Mouse (Mus musculus): ENCODE results near the gene Srpk2.
"Not testable (repeated sequence)": the region's sequence is repeated elsewhere in the genome, so short reads cannot be mapped to it uniquely, and the experiment has no call there.

Gene Srpk2

DNA sequence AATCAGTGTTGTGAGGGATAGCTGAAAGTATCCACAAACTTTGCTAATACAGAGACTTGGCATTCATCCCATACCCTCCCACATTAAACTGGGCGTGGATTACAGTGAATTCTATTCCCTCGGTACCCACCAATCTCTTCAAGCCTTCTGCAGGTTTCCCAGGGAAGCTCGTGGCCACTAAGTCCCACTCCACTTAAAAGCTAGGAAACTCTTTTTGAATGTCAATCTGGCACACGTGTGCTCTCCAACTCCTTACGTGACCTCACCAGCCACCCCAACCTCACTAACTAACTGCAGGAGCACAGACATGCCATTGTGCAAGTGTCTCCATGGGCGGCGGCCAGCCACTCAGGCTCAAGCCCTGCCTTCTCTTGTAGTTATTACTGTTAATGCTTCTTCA lies 12.3 kb downstream of the Srpk2 start:
- DNase-seq, result no peak

DNA sequence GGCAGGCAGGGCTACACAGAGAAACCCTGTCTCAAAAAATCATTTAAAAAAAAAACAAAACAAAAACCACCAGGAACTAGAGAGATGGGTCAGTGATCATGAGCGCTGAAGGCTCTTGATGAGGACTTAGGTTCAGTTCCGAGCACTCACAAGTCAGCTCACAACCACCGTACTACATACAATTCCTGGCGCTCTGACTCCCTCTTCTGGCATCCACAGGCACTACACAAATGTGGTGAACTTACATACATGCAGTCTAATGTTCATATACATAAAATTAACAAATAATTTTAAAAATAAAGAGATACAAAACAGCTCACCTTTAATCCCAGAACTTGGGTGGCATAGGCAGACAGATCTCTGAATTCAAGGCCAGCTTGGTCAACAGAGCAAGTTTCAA lies 13.5 kb downstream of the Srpk2 start:
- no peak for DNase-seq

DNA sequence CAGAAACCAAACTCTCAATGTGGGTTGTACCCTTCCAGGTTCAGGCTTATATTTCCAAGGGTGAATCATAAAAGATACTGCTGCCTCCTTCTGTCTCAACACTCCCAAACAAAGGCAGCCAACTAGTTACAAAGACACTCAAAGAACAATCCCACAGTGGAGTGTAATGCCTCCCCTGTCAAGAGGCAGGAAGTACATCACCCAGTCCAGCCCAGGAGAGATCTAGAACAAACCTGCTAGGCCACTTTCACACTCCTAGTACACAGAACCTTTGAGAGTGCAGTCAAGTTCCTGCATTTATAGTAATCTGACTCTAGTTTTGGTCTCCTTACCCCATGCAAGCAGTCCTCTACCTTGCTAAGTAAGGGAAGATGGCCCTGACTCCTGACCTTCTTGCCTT lies 18.5 kb downstream of the Srpk2 start:
- DNase-seq, result no peak

DNA sequence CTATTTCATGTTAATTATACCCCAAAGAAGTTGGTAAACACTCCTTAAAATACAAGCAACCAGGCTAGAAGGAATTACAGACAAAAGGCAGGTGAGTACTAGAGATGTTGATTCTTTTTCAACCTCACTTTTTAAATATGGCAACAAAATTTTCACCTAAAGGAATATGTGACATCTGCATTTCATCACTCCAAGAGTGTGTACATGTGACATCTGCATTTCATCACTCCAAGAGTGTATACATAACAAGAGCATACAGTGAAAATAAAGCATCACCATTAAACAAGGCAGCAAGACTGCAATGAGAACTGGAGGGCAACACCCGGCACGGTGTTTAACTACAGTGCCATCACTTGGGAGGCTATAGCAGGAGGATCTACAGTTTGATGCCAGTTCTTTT lies 23.2 kb downstream of the Srpk2 start:
- DNase-seq, result no peak

DNA sequence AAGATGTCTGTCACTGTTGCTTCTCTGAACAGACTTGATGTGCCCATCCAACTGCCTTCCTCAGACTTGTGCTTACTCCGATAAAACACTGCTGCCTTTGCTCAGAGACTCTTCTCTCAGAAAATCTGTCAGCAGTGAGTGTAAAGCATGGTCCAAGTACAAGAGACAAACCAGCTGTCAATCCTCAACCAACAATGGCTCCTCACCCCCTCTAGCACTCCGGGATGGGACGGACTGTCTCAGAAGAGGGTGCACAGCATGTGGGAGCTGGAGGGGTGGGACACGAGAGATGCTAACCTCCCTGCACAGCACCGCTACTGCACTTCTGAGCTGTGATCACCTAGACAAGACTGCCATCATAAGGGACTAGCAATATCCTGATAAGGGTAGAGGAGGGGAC lies 26.4 kb downstream of the Srpk2 start:
- DNase-seq, result no peak

DNA sequence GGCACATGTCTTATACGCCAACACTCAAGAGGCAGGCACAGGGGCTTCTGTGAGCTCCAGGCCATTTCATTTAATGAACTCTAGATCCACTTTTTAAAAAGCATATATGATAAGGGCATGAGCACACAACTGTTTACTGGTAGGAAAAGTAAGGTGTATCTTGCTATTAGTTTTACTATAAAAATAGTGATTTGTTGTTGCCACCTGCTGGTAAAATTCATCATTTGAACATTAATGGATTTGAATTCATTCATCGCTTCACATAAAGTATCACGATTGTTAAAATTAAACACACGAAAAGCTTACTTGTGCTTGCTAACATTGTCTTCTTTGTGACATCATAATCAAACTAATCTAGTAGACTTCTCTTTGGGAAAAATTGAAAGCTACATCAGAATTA lies 27.8 kb downstream of the Srpk2 start:
- no peak for DNase-seq

DNA sequence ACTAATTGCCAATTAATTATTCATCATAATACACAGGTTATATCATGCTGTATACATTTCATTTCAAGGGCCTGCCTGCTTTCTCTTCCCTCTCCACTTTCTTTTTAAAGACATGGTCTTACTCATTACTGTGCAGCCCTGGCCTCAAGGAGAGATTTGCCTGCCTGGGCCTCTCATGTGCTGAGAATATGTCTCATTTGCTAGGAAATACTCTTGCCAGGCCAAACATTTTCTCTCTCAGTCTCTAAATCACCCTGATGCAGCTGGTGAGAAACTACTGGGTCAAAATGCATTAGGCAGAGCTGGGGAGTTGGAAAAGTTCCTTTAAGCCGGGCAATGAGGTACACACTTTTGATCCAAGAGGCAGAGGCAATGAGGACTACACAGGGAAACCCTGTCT lies 29.4 kb downstream of the Srpk2 start:
- no peak for DNase-seq

DNA sequence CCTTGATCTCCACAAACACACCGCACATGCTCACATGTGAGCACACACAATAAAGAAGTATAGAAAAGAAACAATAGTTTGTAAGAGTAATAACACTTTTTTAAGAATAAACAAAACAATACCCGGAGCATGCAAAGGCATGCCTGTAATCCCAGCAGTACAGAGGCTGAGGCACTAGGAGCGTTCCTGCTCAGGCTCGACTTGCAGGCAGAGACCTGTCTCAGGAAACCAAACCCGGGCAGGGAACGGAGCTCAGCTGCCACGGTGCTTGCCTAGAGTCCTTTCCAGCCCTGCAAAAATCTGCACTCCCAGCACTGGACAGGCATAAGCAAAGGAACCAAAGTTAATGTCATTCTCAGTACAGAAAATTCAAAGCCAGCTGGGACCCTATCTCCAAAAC lies 32.1 kb downstream of the Srpk2 start:
- DNase-seq, result no peak

DNA sequence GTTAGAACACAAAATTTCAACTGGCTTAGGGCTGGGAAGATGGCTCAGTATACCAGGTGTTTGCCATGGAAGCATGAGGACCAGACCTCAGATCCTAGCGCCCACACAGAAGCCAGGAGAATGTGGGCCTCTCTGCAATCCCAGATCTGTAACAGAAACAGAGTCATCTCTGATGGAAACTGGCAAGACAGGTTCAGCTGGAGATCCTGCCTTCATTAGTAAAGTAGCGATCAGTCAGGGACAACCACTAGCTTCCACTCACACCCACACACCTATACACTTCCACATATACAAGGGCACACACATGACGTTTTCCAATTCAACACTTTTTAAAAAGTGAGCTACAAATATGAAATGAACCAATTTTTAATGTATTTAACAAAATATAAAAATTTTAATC lies 32.6 kb downstream of the Srpk2 start:
- no peak for DNase-seq

DNA sequence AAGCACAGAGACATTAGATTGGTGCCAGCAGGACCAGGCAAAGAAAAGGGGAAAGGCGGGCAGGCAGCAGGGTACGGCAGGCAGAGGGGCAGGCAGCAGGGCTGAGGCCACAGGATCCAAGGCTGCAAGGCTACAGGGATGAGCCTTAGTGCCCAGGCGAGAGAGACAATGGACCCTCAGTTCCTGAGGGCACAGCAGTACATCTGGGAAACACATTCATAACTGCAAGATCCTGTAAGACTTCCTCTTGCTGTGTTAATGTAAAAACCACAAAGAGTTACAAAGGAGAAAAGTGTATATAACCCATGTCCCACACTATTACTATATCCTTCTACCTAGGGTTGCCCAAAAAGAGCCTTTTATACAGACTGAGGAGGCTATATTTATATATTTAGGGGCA lies 33.9 kb downstream of the Srpk2 start:
- no peak for DNase-seq

DNA sequence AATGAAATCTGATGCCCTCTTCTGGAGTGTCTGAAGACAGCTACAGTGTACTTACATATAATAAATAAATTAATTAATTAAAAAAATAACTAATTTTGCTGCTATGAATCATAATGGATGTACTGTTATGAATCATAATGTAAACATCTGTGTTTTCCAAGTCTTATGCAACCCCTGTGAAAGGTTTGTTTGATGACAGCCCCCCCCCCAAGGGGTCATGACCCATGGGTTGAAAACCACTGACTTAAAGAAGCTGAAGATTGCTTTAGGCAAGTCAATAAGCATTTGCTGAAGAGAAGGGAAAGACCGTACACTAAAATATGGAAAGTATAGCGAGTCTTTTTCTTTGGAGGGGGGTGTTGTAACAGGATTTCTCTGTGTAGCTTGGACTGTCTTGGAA lies 35.2 kb downstream of the Srpk2 start:
- no peak for DNase-seq

DNA sequence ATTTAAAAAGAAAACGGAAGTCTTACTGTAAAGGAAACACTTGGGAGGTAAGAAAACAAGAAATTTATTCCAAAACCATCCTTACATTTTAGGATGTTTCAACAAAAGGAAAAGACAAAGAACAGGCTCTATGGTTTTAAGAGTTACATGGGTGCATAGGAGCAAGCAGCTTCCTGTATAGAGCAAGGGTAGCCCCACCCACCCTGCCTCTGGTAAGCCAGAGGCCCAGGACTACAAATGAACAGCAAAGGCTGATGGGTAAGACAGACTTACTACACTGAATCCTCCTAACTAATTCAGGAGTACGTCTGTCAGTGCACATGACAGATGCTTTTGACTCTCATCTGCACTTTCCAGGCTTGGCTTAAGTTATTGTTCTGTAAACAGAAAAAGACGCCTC lies 38.7 kb downstream of the Srpk2 start:
- no peak for DNase-seq

DNA sequence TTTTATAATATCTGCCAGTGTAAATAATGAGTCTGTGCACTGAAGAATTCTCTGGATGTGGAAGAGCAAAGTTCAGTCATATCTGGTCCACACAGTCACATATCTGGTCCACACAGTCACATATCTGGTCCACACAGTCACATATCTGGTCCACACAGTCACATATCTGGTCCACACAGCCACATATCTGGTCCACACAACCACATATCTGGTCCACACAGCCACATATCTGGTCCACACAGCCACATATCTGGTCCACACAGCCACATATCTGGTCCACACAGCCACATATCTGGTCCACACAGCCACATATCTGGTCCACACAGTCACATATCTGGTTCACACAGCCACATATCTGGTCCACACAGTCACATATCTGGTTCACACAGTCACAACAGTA lies 45.2 kb downstream of the Srpk2 start:
- DNase-seq, result not testable (repeated sequence)

DNA sequence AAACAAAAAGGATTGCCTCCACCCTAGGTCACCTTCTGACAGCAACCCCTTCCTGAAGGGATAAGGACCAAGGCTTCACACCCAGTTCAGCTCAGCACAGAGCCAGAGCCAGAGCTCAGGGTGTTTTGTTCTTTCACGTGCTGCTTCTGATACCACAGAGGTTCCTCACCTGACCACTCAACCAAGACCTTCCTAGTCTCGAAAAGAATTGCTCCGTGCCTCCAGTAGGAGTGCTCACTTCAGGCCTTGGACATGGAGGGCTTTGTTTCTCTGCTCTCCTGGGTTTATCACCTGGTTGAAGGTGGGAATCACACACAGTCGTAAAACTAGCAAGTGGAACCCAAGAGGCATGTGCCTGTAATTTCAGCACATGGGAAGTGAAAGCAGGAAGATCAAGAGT lies 46.4 kb downstream of the Srpk2 start:
- DNase-seq, result no peak

DNA sequence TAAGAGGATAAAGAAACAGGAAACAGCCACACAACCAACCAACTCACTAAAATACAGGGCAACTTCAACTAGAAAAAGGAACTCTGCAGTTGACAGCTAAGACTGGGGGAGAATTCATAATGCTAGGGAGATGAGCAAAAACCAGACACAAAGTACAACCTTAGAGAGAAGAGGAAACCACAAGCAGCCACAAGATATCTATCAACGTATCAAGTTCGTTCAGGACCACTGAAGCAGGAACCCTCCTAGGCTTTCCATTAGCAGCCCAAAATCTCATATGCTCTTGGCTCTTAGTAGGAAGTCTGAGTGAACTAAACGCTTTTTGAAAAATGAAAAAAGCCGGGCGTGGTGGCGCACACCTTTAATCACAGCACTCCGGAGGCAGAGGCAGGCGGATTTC lies 47.1 kb downstream of the Srpk2 start:
- no peak for DNase-seq

DNA sequence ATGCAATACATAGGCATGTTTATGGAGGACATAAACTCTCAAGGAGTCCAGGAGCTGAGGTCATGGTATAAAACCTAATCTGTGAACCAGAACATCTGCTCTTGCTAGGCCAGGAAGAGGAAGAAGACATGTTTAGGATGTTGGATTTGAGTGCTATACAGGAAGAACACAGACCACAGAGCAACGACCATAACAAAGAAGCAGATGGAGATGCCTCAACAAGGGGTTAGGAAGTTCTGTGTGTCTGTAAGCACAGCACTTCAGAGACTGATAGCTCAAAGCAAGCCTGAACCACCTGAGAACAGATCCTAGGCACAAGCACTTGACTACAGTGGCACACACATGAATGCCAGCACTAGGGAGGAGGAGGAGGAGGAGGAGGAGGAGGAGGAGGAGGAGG lies 52.9 kb downstream of the Srpk2 start:
- no peak for DNase-seq

DNA sequence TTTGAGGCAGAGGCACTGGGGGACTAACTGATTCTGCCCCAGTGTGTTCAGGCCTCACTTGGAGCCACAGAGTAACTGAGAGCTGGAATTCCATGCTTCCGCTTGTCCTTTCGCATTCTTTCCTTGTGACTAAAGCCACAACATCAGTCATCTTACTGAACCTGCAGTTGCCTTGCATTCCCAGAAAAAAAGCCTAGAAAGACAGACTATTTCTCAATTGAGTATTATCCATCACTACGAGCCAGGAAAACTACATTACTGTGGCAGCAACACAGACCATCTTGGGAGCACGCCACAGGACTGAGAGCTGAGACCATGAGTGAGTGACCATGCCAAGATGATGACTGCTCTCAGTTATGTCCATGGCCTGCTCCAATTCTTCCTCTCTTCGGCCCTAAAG lies 57.2 kb downstream of the Srpk2 start:
- no peak for DNase-seq

DNA sequence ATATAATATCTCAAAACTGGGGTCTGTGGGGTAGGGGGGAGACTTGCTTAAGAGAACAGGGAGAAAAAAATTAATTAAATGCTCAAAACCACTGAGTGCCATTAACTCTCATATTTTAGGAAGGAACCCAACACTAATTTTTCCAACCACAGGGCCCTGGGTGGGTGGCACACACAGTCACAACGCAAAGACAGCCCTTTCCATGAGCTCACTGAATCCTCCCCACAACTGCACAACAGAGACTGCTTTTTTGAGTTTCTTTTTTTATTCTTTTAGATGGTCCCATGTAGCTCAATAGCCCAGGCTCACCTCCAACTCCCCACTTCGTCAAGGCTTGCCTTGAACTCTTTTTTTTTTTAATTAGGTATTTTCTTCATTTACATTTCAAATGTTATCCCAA lies 58.2 kb downstream of the Srpk2 start:
- DNase-seq, result no peak

DNA sequence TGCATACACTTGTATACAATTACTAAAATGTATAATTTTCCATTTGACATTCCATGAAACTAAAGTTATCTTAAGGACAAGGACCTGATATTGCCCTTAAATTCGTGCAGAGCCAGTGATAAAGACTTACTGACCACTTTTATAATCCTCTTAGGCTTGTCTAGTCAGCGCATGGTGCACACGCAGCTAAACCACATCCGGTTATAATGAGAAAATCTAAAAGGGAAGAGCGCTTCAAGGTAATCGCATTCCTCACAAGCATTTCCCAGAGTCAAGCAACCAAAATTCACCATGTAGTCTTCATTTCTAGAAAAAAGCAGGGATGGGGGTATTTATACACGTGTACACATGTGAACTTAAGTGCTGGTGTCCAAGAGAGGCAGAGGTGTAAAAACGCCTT lies 63.8 kb downstream of the Srpk2 start:
- DNase-seq, result no peak

DNA sequence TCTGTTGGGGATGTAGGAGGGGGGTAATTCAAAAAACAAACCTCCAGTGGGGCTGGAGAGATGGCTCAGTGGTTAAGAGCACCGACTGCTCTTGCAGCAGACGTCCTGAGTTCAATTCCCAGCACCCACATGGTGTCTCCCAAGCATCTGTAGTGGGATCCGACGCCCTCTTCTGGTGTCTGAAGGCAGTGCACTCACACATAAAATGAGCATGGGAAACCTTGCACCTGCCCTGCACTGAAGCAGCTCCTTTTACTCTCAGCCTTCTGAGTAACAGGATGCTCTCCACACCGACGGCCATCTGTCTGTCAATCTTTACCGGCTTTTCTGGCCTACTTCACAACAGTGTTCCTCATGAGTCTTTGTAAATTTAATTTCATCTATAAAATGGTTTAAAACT lies 65.8 kb downstream of the Srpk2 start:
- no peak for DNase-seq

DNA sequence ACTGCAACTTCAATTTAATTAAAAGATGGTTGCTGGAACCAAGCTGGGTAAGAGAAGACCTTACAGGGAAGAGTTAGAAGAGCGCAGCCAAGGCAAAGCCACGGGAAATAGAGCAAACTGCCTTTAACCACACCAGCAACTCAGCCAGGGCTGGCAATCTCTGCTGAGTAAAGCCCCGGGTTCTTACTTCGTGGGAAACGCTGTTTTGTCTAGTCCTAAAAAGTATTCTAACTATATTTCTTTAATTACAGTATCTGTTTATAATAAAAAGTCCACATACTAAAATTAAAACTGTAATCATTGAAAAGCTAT lies 67.4 kb downstream of the Srpk2 start:
- DNase-seq, result peak in 1 of 2 experiments; percentile 71

DNA sequence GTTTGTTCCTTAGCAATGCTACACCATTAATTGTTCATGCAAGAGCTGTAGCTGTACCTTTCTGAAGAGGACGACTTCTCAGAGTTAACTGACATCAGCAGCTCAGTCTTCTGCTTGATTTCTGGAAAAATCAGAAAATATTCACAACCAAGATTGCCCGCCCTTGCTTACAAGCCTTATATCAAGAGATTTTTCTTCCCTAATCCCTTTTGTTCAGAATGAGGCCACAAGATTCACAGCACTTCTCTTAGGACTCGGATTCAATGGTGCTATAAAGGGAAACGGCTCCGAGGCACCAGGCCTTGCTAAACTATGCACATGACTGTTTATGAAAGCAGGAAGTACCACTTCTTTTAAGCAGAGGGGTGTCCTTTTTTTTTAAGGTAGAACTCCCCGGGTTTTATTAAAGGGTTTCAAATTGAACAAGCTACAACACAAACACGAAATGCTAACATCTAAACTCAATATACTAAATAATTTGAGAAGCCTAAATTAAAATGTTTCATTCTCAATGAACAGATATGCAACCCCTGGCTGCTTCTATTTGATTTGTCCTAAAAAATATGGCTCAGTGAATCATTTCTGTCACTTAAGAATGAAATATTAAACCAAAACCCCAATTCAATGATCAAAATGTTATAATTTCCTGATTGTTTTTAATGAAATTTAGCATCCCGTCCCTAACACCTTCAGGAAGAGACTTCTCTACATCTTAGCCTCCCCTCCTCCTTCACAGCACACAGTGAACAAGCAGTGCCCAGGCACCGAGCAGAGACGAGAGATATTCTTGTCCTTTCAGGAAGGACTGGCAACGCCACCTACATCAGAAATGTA lies 67.9 kb downstream of the Srpk2 start:
- DNase-seq, result peak; percentile 70 to 76

DNA sequence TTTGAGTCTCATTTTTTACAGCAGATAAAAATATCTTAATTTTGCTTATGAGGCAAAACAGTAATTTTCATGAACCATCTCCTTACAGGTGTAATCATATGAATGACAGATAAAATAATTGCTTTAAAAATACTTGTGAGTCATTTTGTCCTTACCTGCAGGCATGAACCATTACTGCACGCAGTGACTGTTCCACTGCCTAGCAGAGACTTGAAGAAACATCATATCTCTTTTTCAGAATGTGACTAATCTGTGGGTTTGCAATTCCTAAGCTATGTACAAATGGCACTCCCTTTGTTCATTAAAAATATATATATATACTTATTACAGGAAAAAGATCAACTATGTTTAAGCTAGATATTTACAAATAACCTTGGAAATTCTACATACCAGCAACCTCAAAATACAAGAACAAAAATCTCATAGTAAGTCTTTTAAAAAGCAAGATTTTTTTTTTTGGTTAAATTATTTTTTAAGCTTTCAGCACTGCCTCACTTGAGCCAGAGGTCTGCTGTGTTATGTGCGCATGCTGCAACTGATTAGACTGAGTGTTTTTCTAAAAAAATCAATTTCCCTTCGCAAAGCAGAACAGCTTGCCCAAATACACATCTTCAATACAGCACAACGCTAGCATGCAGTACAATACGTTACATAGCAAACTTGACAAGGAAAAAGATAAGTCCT lies 68.7 kb downstream of the Srpk2 start:
- DNase-seq, result no peak

DNA sequence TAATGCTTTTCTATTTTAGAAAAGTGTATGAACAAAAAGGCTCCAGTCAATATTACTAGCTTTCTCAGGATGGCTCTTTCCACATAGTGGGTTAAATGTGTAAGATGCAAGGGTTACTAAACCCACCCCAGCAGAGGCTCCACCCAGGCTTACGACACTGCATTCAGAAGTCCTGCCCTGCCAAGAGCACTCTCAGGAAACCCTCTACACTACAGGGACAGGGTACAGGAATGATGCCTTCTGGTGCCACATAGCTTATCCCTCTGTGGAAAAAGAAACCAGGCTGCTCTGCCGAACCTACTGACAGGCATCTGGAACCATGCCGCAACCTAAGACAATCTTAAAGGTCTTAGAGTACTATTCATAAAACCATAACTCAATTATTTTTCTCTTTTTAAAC lies 71.6 kb downstream of the Srpk2 start:
- DNase-seq, result peak in 1 of 2 experiments; percentile 27
